Mouse (Mus musculus): Measurements from ENCODE around the gene Ptprb. TPM values are rescaled to one million over a fixed set of nuclear protein-coding genes. Genes with fewer than 3 reads are reported as not detected.

The Ptprb gene
- polyA plus RNA-seq, 1 experiment from 2014 or later = 2.8 TPM

DNA sequence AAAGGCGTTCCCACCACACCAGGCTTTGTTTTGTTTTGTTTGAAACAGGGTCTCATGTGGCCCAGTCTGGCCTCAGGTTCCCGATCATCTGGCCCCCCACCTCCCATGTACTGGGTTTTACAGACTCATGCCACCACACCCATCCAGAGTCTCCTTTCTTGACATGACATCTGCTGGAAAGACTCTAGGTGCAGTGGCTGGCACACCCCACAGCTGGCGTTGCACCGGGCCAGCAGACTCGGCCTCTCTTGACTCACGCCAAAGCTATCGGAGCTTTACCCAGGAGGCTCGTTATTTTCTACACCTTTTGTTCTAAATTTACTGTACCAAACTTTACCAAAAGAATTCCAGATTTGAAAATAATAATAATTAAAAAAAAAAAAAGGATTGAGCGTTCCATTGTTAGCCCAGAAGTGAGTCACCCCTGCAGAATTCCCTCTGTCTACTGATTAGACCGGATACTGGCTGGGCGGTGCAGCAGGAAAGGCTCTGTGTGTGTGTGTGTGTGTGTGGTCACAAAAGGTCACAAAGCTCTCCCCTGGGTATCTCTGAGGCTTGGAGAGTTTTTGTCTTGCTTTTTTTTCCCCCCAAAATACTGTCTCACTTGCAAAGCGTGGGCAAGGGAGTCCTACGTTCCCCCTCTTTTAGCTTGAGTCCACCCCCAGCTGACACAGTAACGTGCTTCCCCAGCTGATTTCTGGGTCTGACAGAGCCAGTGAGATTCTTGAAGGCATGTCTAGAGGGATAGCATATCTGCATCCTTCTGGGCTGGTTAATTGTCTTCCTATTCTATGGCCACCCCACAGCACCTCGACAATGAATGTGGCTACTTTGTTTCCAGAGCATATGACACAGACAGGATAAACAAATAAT, 8.5 kb upstream of the Ptprb start:
- Histone ChIP-seq H3K4me1 (replicated peaks; ENCODE audit: control insufficient read depth, insufficient read depth) (no peaks in the 10 kb centered on the region), H3K9ac (ENCODE audit: low read length) (no peak overlapping the region), H3K27ac (replicated peaks) (0 out of 2 replicates have a peak overlapping the region, but pooled peaks have one; percentile 13), H3K4me2 (replicated peaks; ENCODE audit: low read depth) (no peak overlapping the region), H3K27me3 (ENCODE audit: control insufficient read depth, insufficient read depth, low read length) (no peaks in the 10 kb centered on the region), H3K9me3 (ENCODE audit: control insufficient read depth, low read length) (no peaks in the 10 kb centered on the region), H3K36me3 (ENCODE audit: control insufficient read depth, insufficient read depth, low read length) (no peaks in the 10 kb centered on the region), H3K4me3 (ENCODE audit: low read depth, low read length) (no peak overlapping the region)
- 62% methylated on average over 15 of the region's 15 CpGs for WGBS
- 0 out of 2 replicates have a peak, but pooled peaks have one; percentile 1 for TF ChIP-seq CTCF (IDR thresholded peaks at IDR 0.05; ENCODE audit: low read depth)
- TF ChIP-seq EP300 (optimal IDR thresholded peaks at IDR 0.05) = no peak
- peak; percentile 35 for DNase-seq (ENCODE audit: low spot score)
- ATAC-seq (ENCODE audit: low FRiP score, low TSS enrichment) = peak; percentile 79

DNA sequence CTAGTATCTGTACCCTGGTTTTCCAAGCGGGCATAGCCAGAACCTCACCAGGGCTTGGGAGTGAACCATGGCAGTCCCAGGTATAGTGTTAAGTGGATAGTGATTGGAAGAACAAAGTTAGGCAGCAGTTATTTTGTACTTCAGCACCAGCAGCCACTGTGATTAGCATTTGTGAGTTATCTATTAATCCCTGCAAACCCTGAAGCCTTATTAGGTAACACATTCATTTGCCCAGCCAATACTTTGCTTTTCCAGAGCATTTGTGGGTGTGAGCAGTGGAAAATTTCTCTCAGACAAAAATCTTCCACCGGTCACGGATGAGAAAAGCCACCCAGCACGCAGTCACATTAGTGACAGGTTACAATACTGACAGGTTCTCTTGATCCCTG, 7.9 kb upstream of the Ptprb start:
- ATAC-seq (ENCODE audit: low FRiP score, low TSS enrichment) = no peak

DNA sequence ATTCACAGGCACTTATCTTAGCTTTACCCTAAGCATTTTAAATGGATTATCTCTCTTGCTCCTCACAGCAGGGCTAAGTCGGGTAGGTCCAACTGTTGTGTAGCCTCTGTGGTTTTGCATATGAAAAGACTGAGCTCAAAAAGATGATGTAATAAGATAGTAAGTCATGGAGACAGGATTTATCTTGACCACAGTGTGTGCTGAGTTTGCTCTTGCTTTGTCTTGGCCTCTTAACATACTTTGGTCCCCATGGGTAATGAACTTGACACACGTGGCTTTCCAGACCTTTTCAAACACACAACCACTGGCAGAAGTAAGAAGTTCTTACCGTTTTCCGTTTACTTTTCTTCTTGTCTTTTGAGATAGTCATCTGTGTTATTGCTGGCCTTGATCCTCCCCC, 7.0 kb upstream of the Ptprb start:
- H3K9me3 ChIP-seq (ENCODE audit: control insufficient read depth, low read length) = no peaks in the 10 kb centered on the region
- no peak for DNase-seq (ENCODE audit: low spot score)
- no peaks in the 10 kb centered on the region for H3K4me1 ChIP-seq (replicated peaks; ENCODE audit: control insufficient read depth, insufficient read depth)
- H3K4me3 ChIP-seq (ENCODE audit: low read depth, low read length) = no peak overlapping the region
- H3K9ac ChIP-seq (ENCODE audit: low read length) = no peak overlapping the region
- no peak for ATAC-seq (ENCODE audit: low FRiP score, low TSS enrichment)
- 38% methylated on average over 4 of the region's 4 CpGs for WGBS
- H3K4me2 ChIP-seq (replicated peaks; ENCODE audit: low read depth) = no peak overlapping the region
- no peaks in the 10 kb centered on the region for H3K27me3 ChIP-seq (ENCODE audit: control insufficient read depth, insufficient read depth, low read length)
- TF ChIP-seq EP300 (optimal IDR thresholded peaks at IDR 0.05) (no peak), CTCF (IDR thresholded peaks at IDR 0.05; ENCODE audit: low read depth) (no peak)
- no peak overlapping the region for H3K27ac ChIP-seq (replicated peaks)
- H3K36me3 ChIP-seq (ENCODE audit: control insufficient read depth, insufficient read depth, low read length) = no peaks in the 10 kb centered on the region

More for the DNA sequence above, 7.9 kb upstream of the Ptprb start:
- Histone ChIP-seq H3K4me1 (replicated peaks; ENCODE audit: control insufficient read depth, insufficient read depth) (no peaks in the 10 kb centered on the region), H3K27ac (replicated peaks) (no peak overlapping the region), H3K9me3 (ENCODE audit: control insufficient read depth, low read length) (no peaks in the 10 kb centered on the region), H3K27me3 (ENCODE audit: control insufficient read depth, insufficient read depth, low read length) (no peaks in the 10 kb centered on the region), H3K4me3 (ENCODE audit: low read depth, low read length) (no peak overlapping the region), H3K4me2 (replicated peaks; ENCODE audit: low read depth) (no peak overlapping the region), H3K9ac (ENCODE audit: low read length) (no peak overlapping the region), H3K36me3 (ENCODE audit: control insufficient read depth, insufficient read depth, low read length) (no peaks in the 10 kb centered on the region)
- no peak for DNase-seq (ENCODE audit: low spot score)
- WGBS = 61% methylated on average over 4 of the region's 4 CpGs
- TF ChIP-seq EP300 (optimal IDR thresholded peaks at IDR 0.05) = no peak

DNA sequence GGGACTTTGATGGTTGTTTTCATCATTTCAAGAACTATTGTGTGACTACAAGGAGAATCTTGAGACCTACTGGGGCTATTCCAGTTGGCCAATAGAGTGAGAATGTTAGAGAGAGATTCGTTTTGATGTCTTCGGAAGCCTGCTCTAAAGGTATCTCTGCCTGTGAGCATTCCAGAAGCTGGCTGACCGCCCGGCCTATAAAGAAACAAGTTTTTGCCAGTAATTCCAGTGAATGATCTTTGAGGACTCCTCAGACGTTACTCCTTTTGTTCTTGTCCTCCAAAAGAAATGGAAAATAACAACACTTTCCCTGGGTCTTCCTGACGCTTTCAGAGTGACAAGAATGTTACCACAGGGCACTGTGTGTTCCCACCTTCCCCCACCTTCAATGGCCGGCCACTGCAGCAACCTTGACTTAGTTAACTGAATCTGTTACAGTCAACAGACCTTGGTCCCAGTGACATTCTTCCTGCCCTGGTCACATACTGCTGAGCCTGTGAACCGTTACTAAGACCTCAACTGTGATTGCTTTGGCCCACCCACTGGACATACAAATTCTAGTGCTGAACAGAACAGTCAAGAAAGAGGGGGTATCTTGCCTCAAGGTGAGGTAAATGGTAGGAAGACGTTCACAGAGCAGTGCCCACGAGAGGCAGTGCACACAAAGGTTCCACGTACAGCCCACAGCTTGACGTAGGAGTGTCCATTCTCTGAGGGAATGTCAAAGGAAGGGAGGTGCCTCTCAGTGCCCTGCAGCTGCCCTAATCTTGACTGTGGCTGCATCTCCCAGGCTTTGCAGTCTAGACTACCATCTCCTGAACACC, 4.5 kb upstream of the Ptprb start:
- Histone ChIP-seq H3K36me3 (ENCODE audit: control insufficient read depth, insufficient read depth, low read length) (no peaks in the 10 kb centered on the region), H3K27me3 (ENCODE audit: control insufficient read depth, insufficient read depth, low read length) (no peaks in the 10 kb centered on the region), H3K27ac (replicated peaks) (no peak overlapping the region), H3K9me3 (ENCODE audit: control insufficient read depth, low read length) (no peaks in the 10 kb centered on the region), H3K4me2 (replicated peaks; ENCODE audit: low read depth) (no peak overlapping the region), H3K4me3 (ENCODE audit: low read depth, low read length) (no peak overlapping the region), H3K9ac (ENCODE audit: low read length) (no peak overlapping the region), H3K4me1 (replicated peaks; ENCODE audit: control insufficient read depth, insufficient read depth) (no peaks in the 10 kb centered on the region)
- TF ChIP-seq CTCF (IDR thresholded peaks at IDR 0.05; ENCODE audit: low read depth) = no peak
- no peak for TF ChIP-seq EP300 (optimal IDR thresholded peaks at IDR 0.05)
- no peak for ATAC-seq (ENCODE audit: low FRiP score, low TSS enrichment)
- DNase-seq (ENCODE audit: low spot score) = no peak
- 71% methylated on average over 12 of the region's 12 CpGs for WGBS

DNA sequence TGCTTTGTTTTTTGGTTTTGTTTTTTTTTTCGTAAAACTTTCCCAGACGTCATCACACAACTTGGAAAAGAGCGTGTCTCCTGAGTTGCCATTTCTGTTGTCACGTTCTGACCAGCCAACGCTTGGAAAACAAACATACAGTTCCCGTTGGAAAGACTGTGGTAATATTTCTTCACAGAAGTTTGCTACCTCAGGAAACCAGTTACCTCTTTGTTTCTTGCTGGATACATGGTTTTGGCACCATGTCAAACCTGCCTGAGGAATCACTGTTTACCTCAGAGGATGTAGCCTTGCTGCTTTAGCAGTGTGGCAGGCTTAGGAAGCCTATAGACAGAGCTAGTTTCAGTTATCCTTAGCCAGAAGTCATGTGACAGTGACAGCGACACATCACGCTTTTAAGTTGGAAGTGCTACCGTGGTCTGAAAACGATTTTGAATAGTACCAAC, 3.8 kb upstream of the Ptprb start:
- Histone ChIP-seq H3K27ac (replicated peaks) (no peak overlapping the region), H3K9ac (ENCODE audit: low read length) (no peak overlapping the region), H3K27me3 (ENCODE audit: control insufficient read depth, insufficient read depth, low read length) (no peaks in the 10 kb centered on the region), H3K36me3 (ENCODE audit: control insufficient read depth, insufficient read depth, low read length) (no peaks in the 10 kb centered on the region), H3K4me3 (ENCODE audit: low read depth, low read length) (no peak overlapping the region), H3K4me2 (replicated peaks; ENCODE audit: low read depth) (no peak overlapping the region), H3K4me1 (replicated peaks; ENCODE audit: control insufficient read depth, insufficient read depth) (no peaks in the 10 kb centered on the region), H3K9me3 (ENCODE audit: control insufficient read depth, low read length) (no peaks in the 10 kb centered on the region)
- DNase-seq (ENCODE audit: low spot score) (no peak), ATAC-seq (ENCODE audit: low FRiP score, low TSS enrichment) (no peak)
- TF ChIP-seq EP300 (optimal IDR thresholded peaks at IDR 0.05) (no peak), CTCF (IDR thresholded peaks at IDR 0.05; ENCODE audit: low read depth) (no peak)
- 81% methylated on average over 10 of the region's 10 CpGs for WGBS

All from stomach, postnatal 0 days (tissue).